Mouse (Mus musculus) olfactory bulb, adult 2 months (tissue): ENCODE results near the gene Mlxip.

ENCODE experiments used
- CTCF ChIP-seq: fragments of 200-500 bp; IDR thresholded peaks from 2 replicates; pipeline ENCODE4 v1.5.1; 2012; ENCODE audit warnings: low read depth, mild to moderate bottlenecking, low read length, moderate library complexity; ENCODE audit not compliant: insufficient read depth
- POLR2A ChIP-seq: fragments of 200-500 bp; IDR thresholded peaks from 2 replicates; pipeline ENCODE4 v1.6.1; 2012; ENCODE audit warnings: mild to moderate bottlenecking, low read depth, low read length, moderate library complexity; ENCODE audit not compliant: insufficient read depth

- TF ChIP-seq CTCF = no peak
- TF ChIP-seq POLR2A = no peak
These were observed 57.3 kb downstream of the Mlxip start for GRCm38 (mm10) chr5:123451886-123452285.
